Mouse (Mus musculus) ES-Bruce4 (cell line): ENCODE data around the gene Snx29.

Source experiments
- CTCF ChIP-seq: IDR thresholded peaks from one replicate; pipeline ENCODE4 v1.8.1; 2011; ENCODE audit warnings: low read depth, low read length
- EP300 ChIP-seq: IDR thresholded peaks from 2 replicates; pipeline ENCODE4 v1.6.1; 2011; ENCODE audit warnings: low read depth, low read length; ENCODE audit not compliant: insufficient read depth
- POLR2A ChIP-seq: IDR thresholded peaks from one replicate; pipeline ENCODE4 v1.8.1; 2011; ENCODE audit warnings: low read length; ENCODE audit not compliant: insufficient read depth

DNA sequence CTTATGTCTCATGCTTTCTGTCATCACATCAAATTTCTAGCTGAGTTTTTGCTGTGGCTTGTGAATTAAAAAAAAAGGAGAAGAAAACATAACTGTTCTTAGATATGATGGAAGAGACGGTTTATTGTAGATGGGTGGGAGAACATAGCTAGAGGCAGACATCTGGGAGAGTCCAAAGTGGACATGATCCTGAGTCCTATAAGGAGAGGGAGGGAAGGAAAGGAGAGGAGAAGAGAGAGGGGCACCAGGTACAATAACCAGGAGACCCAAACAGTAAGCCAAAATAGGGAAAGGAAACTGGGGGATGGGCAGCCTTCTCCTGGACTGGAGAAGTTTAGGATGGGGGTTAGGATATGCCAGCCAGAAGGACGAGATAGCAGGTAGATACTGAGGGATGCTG, 239.0 kb downstream of the Snx29 start:
- TF ChIP-seq POLR2A (no peak), CTCF (no peak), EP300 (no peak)
